Mouse (Mus musculus) G1E (cell line): ENCODE measurements around the gene Tax1bp3. TPM values are rescaled to one million over a fixed set of nuclear protein-coding genes. Genes with fewer than 3 reads are reported as not detected.

Experiments
- ATAC-seq: 2 replicates; pipeline ENCODE4 v1.8.0; 2016; ENCODE audit warnings: mild to moderate bottlenecking; ENCODE audit not compliant: insufficient number of reproducible peaks, poor library complexity, low FRiP score, severe bottlenecking; ENCODE audit errors: extremely low read depth
- DNase-seq: peaks from one replicate; pipeline ENCODE4 v3.0.0; 2012; ENCODE audit warnings: low spot score
- H3K27me3 ChIP-seq: 2 replicates; pipeline ENCODE4 v1.6.1; 2012; ENCODE audit warnings: mild to moderate bottlenecking, low read length, inconsistent platforms; ENCODE audit not compliant: insufficient read depth
- H3K36me3 ChIP-seq: replicated peaks from 2 replicates; pipeline ENCODE3; 2012; ENCODE audit warnings: mild to moderate bottlenecking, inconsistent platforms
- H3K4me1 ChIP-seq: 2 replicates; pipeline ENCODE4 v1.6.1; 2012; ENCODE audit warnings: low read depth, low read length, inconsistent platforms, mixed read lengths; ENCODE audit not compliant: insufficient read depth
- H3K4me3 ChIP-seq: 2 replicates; pipeline ENCODE4 v1.5.1; 2012; ENCODE audit warnings: low read depth, mild to moderate bottlenecking, inconsistent platforms, low read length, moderate library complexity, mixed read lengths
- H3K9me3 ChIP-seq: replicated peaks from 2 replicates; pipeline ENCODE4 v1.6.1; 2012; ENCODE audit warnings: inconsistent platforms
- CTCF ChIP-seq: IDR thresholded peaks from 2 replicates; pipeline ENCODE4 v1.5.1; 2012; ENCODE audit warnings: low read depth, low read length, inconsistent platforms, mixed read lengths
- GATA1 ChIP-seq: IDR thresholded peaks from 2 replicates; pipeline ENCODE4 v1.6.1; 2012; ENCODE audit warnings: borderline replicate concordance, low read length, inconsistent platforms, mixed read lengths
- GATA2 ChIP-seq: IDR thresholded peaks from 2 replicates; pipeline ENCODE4 v1.6.1; 2012; ENCODE audit warnings: low read depth, low read length, inconsistent platforms, borderline replicate concordance
- POLR2AphosphoS5 ChIP-seq: IDR thresholded peaks from 2 replicates; pipeline ENCODE4 v1.6.1; 2012; ENCODE audit warnings: low read depth, low read length, inconsistent platforms; ENCODE audit not compliant: insufficient replicate concordance
- TAL1 ChIP-seq: conservative IDR thresholded peaks from 2 replicates; pipeline ENCODE4 v1.6.1; 2012; ENCODE audit warnings: low read depth, low read length, inconsistent platforms, mixed read lengths
- polyA plus RNA-seq: library from polyadenylated mRNA; stranded (reverse); fragments of >175 nt; gene quantifications from 2 replicates; pipeline ENCODE4 v1.2.3, GENCODE M21; 2012
- total RNA-seq, 2 experiments: library from RNA; stranded (forward) in 1 of 2; stranded (reverse) in 1 of 2; fragments of 200-1000 nt in 1 of 2; fragments of >200 nt in 1 of 2; fragmentation: Nextera tagmentation in 1 of 2; gene quantifications; 2 replicates each; pipeline ENCODE4 v1.2.3; 2014 to 2017

Gene Tax1bp3
- total and polyA plus RNA-seq, 3 experiments = 9.0 to 17.8 (median 9.2) TPM

DNA sequence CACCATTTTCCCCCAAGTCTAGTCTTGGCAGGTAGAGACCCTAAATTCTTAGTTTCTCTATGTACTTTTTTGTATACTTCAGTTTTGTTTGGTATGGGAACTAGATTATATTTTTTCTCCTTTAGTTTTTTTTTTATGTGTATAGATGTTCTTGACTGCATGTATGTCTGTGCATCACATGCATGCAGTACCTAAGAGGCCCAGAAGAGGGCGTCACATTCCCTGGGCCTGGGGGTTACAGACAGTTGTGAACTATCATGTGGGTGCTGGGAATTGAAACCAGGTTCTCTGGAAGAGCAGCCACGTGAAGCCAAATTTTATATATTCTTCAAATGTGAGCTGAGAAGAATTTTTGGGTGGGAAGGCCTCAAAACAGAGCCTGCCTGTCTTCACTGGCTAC lies 42.8 kb downstream of the Tax1bp3 start:
- no peak for ATAC-seq
- H3K27me3 ChIP-seq = peaks cover 2% of the 10 kb centered on the region
- H3K36me3 ChIP-seq = no peaks in the 10 kb centered on the region
- TF ChIP-seq POLR2AphosphoS5 (no peak), CTCF (no peak; the same call in 1 of the 2 replicates), GATA2 (no peak), GATA1 (no peak), TAL1 (no peak)
- H3K4me1 ChIP-seq = no peaks in the 10 kb centered on the region; the same call in 1 of the 2 replicates
- DNase-seq = no peak
- no peak overlapping the region for H3K4me3 ChIP-seq
- H3K9me3 ChIP-seq = no peaks in the 10 kb centered on the region

DNA sequence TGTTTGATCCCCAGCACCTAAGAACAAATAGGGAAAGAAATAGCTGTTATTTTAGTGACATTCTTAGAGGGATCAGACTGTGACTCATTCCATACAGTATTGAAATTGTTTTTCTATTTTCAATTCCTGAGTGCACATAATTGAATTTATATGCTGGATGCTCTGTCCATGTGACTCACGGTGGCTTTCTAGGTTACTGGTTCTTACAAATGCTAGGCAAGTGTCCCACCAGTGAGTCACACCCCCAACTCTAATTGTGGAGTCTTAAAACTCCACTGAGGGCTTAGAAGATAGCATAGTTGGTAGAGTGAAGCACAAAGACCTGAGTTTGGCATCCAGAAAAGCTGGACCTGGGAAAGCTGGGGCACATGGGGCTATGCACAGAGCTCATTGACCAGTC lies 43.8 kb downstream of the Tax1bp3 start:
- H3K4me3 ChIP-seq = no peak overlapping the region
- H3K9me3 ChIP-seq = no peaks in the 10 kb centered on the region
- no peak for DNase-seq
- H3K4me1 ChIP-seq = no peaks in the 10 kb centered on the region; the same call in 1 of the 2 replicates
- no peak for TF ChIP-seq POLR2AphosphoS5
- TF ChIP-seq TAL1 = no peak
- no peak for TF ChIP-seq CTCF
- no peak for TF ChIP-seq GATA1
- no peak for TF ChIP-seq GATA2
- no peaks in the 10 kb centered on the region; the same call in none of the 2 replicates for H3K27me3 ChIP-seq
- ATAC-seq = no peak
- H3K36me3 ChIP-seq = no peaks in the 10 kb centered on the region

- ATAC-seq = no peak; the same call in 1 of the 2 replicates
- no peaks in the 10 kb centered on the region; the same call in 1 of the 2 replicates for H3K4me1 ChIP-seq
- H3K9me3 ChIP-seq = no peaks in the 10 kb centered on the region
- H3K4me3 ChIP-seq = no peak overlapping the region
- TF ChIP-seq TAL1 (no peak), GATA2 (no peak), CTCF (no peak), POLR2AphosphoS5 (no peak), GATA1 (no peak)
- no peak for DNase-seq
- H3K27me3 ChIP-seq = no peaks in the 10 kb centered on the region; the same call in 1 of the 2 replicates
- H3K36me3 ChIP-seq = no peaks in the 10 kb centered on the region
Measured at GRCm38 (mm10) chr11:73222846-73223245, 46.0 kb downstream of the Tax1bp3 start.

- ATAC-seq = peak; percentile 40; the same call in 1 of the 2 replicates
- TF ChIP-seq POLR2AphosphoS5 (no peak), GATA1 (no peak), TAL1 (no peak), GATA2 (no peak), CTCF (no peak)
- DNase-seq = no peak
Measured at GRCm38 (mm10) chr11:73223966-73224365, 47.1 kb downstream of the Tax1bp3 start.

DNA sequence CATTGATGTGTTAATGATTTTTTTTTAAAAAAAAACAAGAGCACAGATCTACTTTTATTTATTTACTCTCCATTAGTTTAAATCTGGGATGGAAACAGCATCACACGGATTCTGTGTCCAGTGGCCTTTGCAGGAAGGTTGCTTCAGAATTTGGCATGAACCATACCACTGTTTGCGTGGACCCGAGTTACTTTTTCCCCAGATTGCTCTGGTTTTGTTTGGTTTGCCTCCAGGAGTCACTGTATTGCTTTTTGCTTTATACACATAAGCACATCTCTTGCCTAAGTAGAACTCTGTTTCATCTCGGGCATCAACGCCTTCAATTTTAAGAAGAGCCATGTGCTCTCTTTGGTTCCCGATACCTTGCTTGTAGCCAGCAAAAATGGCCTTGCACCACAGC lies 49.0 kb downstream of the Tax1bp3 start:
- H3K27me3 ChIP-seq = no peaks in the 10 kb centered on the region; the same call in 1 of the 2 replicates

More at GRCm38 (mm10) chr11:73223966-73224365, 47.1 kb downstream of the Tax1bp3 start:
- no peaks in the 10 kb centered on the region for H3K9me3 ChIP-seq
- H3K4me1 ChIP-seq = no peaks in the 10 kb centered on the region; the same call in 1 of the 2 replicates
- H3K4me3 ChIP-seq = no peak overlapping the region
- H3K36me3 ChIP-seq = no peaks in the 10 kb centered on the region
- no peaks in the 10 kb centered on the region; the same call in 1 of the 2 replicates for H3K27me3 ChIP-seq

DNA sequence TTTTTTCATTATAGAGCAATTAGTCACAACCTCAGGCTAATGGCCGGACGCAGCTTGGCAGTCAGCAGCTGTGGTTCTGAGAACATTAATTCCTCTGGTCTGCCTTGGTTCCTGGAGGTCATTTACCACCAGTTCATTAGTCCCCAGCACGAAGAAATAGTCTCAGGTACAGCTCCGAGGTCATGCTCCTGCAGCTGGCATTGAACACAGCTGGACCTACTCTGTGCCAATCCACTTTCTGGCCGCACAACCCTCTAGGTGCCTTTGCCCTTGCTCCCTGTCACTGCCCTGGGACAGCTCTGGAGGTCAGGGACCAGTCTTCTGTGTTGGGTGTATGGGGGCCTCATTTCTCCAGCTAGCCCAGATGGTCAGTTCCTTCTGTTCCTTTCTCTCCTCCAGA lies 52.0 kb downstream of the Tax1bp3 start:
- Histone ChIP-seq H3K4me3 (no peak overlapping the region), H3K4me1 (no peaks in the 10 kb centered on the region; the same call in 1 of the 2 replicates), H3K36me3 (no peaks in the 10 kb centered on the region), H3K27me3 (peaks cover 2% of the 10 kb centered on the region; the same call in 1 of the 2 replicates), H3K9me3 (no peaks in the 10 kb centered on the region)
- ATAC-seq (no peak), DNase-seq (no peak)
- TF ChIP-seq GATA1 (no peak), CTCF (no peak), GATA2 (no peak), POLR2AphosphoS5 (no peak), TAL1 (no peak)

More for the DNA sequence above, 49.0 kb downstream of the Tax1bp3 start:
- DNase-seq (no peak), ATAC-seq (no peak)
- Histone ChIP-seq H3K9me3 (no peaks in the 10 kb centered on the region), H3K4me3 (no peak overlapping the region), H3K4me1 (no peaks in the 10 kb centered on the region; the same call in 1 of the 2 replicates), H3K36me3 (no peaks in the 10 kb centered on the region)
- TF ChIP-seq POLR2AphosphoS5 (no peak), CTCF (no peak), GATA2 (no peak), GATA1 (no peak), TAL1 (no peak)

DNA sequence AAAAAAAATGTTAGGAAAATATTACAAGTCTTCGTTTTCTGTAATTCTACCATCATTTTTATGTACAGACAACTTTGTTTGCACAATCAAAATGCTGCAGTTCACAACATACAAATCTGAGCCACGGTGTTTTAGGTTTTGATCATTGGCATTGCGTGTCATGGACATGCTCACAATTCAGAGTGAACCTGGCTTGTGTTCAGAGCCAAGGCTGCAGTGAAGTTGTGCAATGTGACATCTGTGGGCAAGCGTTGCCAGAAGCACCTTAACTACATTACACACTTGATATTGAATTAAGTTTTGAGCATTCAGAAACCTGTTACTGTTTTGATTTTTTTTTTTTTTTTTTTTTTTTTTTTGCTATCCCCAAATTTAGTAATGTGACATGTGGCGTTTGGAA lies 53.2 kb downstream of the Tax1bp3 start:
- H3K4me3 ChIP-seq = no peak overlapping the region
- DNase-seq = no peak
- no peaks in the 10 kb centered on the region for H3K36me3 ChIP-seq
- H3K4me1 ChIP-seq = no peaks in the 10 kb centered on the region
- H3K9me3 ChIP-seq = no peaks in the 10 kb centered on the region
- no peak for TF ChIP-seq POLR2AphosphoS5
- TF ChIP-seq TAL1 = no peak
- TF ChIP-seq GATA1 = no peak
- no peak for TF ChIP-seq GATA2
- no peak for TF ChIP-seq CTCF
- no peak for ATAC-seq
- peaks cover 7% of the 10 kb centered on the region; the same call in 1 of the 2 replicates for H3K27me3 ChIP-seq
